Mouse (Mus musculus) liver, embryonic 16.5 days (tissue): ENCODE measurements around the gene Zbtb14. TPM values are rescaled to one million over a fixed set of nuclear protein-coding genes. Genes with fewer than 3 reads are reported as not detected.

ENCODE experiments used
- ATAC-seq: fragments of 200-750 bp; cut with Nextera tagmentation; 2 replicates; pipeline ENCODE4 v1.8.0; 2017; ENCODE audit warnings: low read depth, mild to moderate bottlenecking, moderate number of reproducible peaks, moderate library complexity
- H3K27ac ChIP-seq: fragments of 300-500 bp; sonication (generic); 2 replicates; pipeline ENCODE4 v1.5.1; 2014; ENCODE audit warnings: mild to moderate bottlenecking, low read length
- H3K27me3 ChIP-seq: fragments of 300-500 bp; sonication (generic); 2 replicates; pipeline ENCODE4 v1.6.1; 2014; ENCODE audit warnings: low read depth, low read length, mixed read lengths; ENCODE audit not compliant: control insufficient read depth, insufficient read depth
- H3K36me3 ChIP-seq: fragments of 300-500 bp; sonication (generic); 2 replicates; pipeline ENCODE4 v1.6.1; 2014; ENCODE audit warnings: mild to moderate bottlenecking; ENCODE audit not compliant: control insufficient read depth, insufficient read depth
- H3K4me1 ChIP-seq: fragments of 300-500 bp; sonication (generic); 2 replicates; pipeline ENCODE4 v1.6.1; 2014; ENCODE audit warnings: low read depth, low read length, mixed read lengths; ENCODE audit not compliant: control insufficient read depth
- H3K4me2 ChIP-seq: fragments of 300-500 bp; sonication (generic); 2 replicates; pipeline ENCODE4 v1.6.1; 2014; ENCODE audit warnings: low read depth, low read length, mixed read lengths
- H3K4me3 ChIP-seq: fragments of 300-500 bp; sonication (generic); 2 replicates; pipeline ENCODE4 v1.5.1; 2014; ENCODE audit warnings: low read depth, mild to moderate bottlenecking, low read length
- H3K9ac ChIP-seq: fragments of 300-500 bp; sonication (generic); 2 replicates; pipeline ENCODE4 v1.6.1; 2014; ENCODE audit warnings: low read depth, low read length
- H3K9me3 ChIP-seq: fragments of 300-500 bp; sonication (generic); replicated peaks from 2 replicates; pipeline ENCODE4 v1.6.1; 2016; ENCODE audit warnings: low read length; ENCODE audit not compliant: control insufficient read depth
- WGBS: fragments of 180-500 bp; shearing (Covaris S2); extraction: QIAGEN DNeasy Blood & Tissue Kit; methylation state at CpG from one replicate; pipeline ENCODE4 v1.1.7; 2014; ENCODE audit not compliant: insufficient replicate concordance; 5-methylcytosine and 5-hydroxymethylcytosine counted together
- polyA plus RNA-seq: library from polyadenylated mRNA; unstranded; fragments of >200 nt; fragmentation: Nextera tagmentation; extraction: Ambion mirVana; gene quantifications from 2 replicates; pipeline ENCODE4 v1.2.1, GENCODE M21; 2015

Zbtb14 gene
- polyA plus RNA-seq, 1 experiment from 2014 or later: 7.0 TPM

GRCm38 (mm10) chr17:69438990-69439491 lies 56.2 kb downstream of the Zbtb14 start, which contains the start of gene Akain1:
Gene Akain1 (plus strand): TSS chr17:69439326.
- under 1% methylated on average over 44 of the region's 44 CpGs for WGBS
- Histone ChIP-seq H3K27me3 (peaks cover 30% of the 10 kb centered on the region), H3K27ac (no peak within 1 kb of the TSS), H3K4me3 (peak within 1 kb of the TSS; percentile 35), H3K4me1 (peaks cover 3% of the 10 kb centered on the region), H3K9me3 (no peaks in the 10 kb centered on the region), H3K36me3 (no peaks in the 10 kb centered on the region), H3K9ac (no peak within 1 kb of the TSS), H3K4me2 (peak within 1 kb of the TSS; percentile 61)
- peak; percentile 81 for ATAC-seq

GRCm38 (mm10) chr17:69439571-69440480 lies 57.0 kb downstream of the Zbtb14 start:
- Histone ChIP-seq H3K9me3 (no peaks in the 10 kb centered on the region), H3K9ac (no peak overlapping the region), H3K36me3 (no peaks in the 10 kb centered on the region), H3K4me1 (peaks cover 3% of the 10 kb centered on the region), H3K4me3 (peak overlapping the region; percentile 35), H3K27me3 (peaks cover 30% of the 10 kb centered on the region), H3K4me2 (peak overlapping the region; percentile 38), H3K27ac (no peak overlapping the region)
- 2% methylated on average over 50 of the region's 52 CpGs for WGBS
- ATAC-seq: no peak

Other genes starting within 250 kb of the Zbtb14 start
- not detected in 2 replicates for gene Akain1, start 56.3 kb downstream of the Zbtb14 start, polyA plus RNA-seq